Mouse (Mus musculus) CH12.LX (cell line): ENCODE data around the gene Chit1. TPM values are rescaled to one million over a fixed set of nuclear protein-coding genes. Genes with fewer than 3 reads are reported as not detected.

ENCODE experiments used
- DNase-seq: peaks from one replicate; pipeline ENCODE4 v3.0.0-alpha.2; 2013; ENCODE audit errors: extremely low read depth
- H3K27ac ChIP-seq: 2 replicates; pipeline ENCODE4 v1.5.1; 2012; ENCODE audit warnings: low read depth, mild to moderate bottlenecking, control low read depth, moderate library complexity; ENCODE audit not compliant: insufficient read depth
- H3K27me3 ChIP-seq: replicated peaks from 2 replicates; pipeline ENCODE3; 2012; ENCODE audit warnings: inconsistent platforms
- H3K36me3 ChIP-seq, 2 experiments: replicated peaks in 1 of 2; 2 replicates each; pipeline versions ENCODE3 to v1.6.1; 2012; ENCODE audit warnings: inconsistent platforms in 1 of 2, low read length in 1 of 2, mild to moderate bottlenecking in 1 of 2, mixed read lengths in 1 of 2, moderate library complexity in 1 of 2; ENCODE audit not compliant: control insufficient read depth in 1 of 2, insufficient read depth in 1 of 2
- H3K4me1 ChIP-seq, 2 experiments: 2 replicates each; pipeline ENCODE4 v1.6.1; 2012; ENCODE audit warnings: inconsistent platforms in 1 of 2, moderate library complexity in 1 of 2; ENCODE audit not compliant: insufficient read depth in 2 of 2, control insufficient read depth in 1 of 2
- H3K4me2 ChIP-seq: 2 replicates; pipeline ENCODE4 v1.6.1; 2012; ENCODE audit warnings: low read depth, mild to moderate bottlenecking, control low read depth; ENCODE audit not compliant: poor library complexity, insufficient read depth, severe bottlenecking
- H3K4me3 ChIP-seq, 3 experiments: fragments of 150-350 bp in 1 of 3; sonication (generic) in 1 of 3; replicated peaks in 1 of 3; 2 replicates each; pipeline versions ENCODE3 to v1.5.1; 2011 to 2012; ENCODE audit warnings: low read depth in 2 of 3, low read length in 2 of 3, mild to moderate bottlenecking in 2 of 3, moderate library complexity in 2 of 3, control low read depth in 1 of 3, improper control_type of control experiment in 1 of 3, inconsistent platforms in 1 of 3, mixed read lengths in 1 of 3; ENCODE audit not compliant: poor library complexity in 1 of 3
- H3K79me2 ChIP-seq: replicated peaks from 2 replicates; pipeline ENCODE4 v1.6.1; 2012; ENCODE audit warnings: mild to moderate bottlenecking, moderate library complexity; ENCODE audit not compliant: control insufficient read depth, poor library complexity, insufficient read depth, severe bottlenecking; ENCODE audit errors: extremely low read depth
- H3K9ac ChIP-seq: 2 replicates; pipeline ENCODE4 v1.6.1; 2012; ENCODE audit warnings: low read depth, mild to moderate bottlenecking, control low read depth, moderate library complexity; ENCODE audit not compliant: insufficient read depth
- H3K9me3 ChIP-seq: replicated peaks from 2 replicates; pipeline ENCODE3; 2012; ENCODE audit warnings: low read length, inconsistent platforms, mixed read lengths
- BHLHE40 ChIP-seq: IDR thresholded peaks from 2 replicates; pipeline ENCODE4 v1.6.1; 2011; ENCODE audit warnings: mild to moderate bottlenecking, low read depth, low read length, improper control_type of control experiment
- ELF1 ChIP-seq: IDR thresholded peaks from 2 replicates; pipeline ENCODE4 v1.6.1; 2014; ENCODE audit warnings: low read depth, mild to moderate bottlenecking, inconsistent platforms, low read length, improper control_type of control experiment
- ETS1 ChIP-seq: conservative IDR thresholded peaks from 2 replicates; pipeline ENCODE4 v1.6.1; 2012; ENCODE audit warnings: low read depth, mild to moderate bottlenecking, inconsistent platforms, low read length, improper control_type of control experiment, moderate library complexity
- IRF4 ChIP-seq: IDR thresholded peaks from 2 replicates; pipeline ENCODE4 v1.6.1; 2014; ENCODE audit warnings: low read depth, mild to moderate bottlenecking, inconsistent platforms, low read length, improper control_type of control experiment
- JUN ChIP-seq: IDR thresholded peaks from 2 replicates; pipeline ENCODE4 v1.6.1; 2011; ENCODE audit warnings: low read depth, mild to moderate bottlenecking, low read length, improper control_type of control experiment, moderate library complexity; ENCODE audit not compliant: insufficient read depth
- MAZ ChIP-seq: IDR thresholded peaks from 2 replicates; pipeline ENCODE4 v1.6.1; 2012; ENCODE audit warnings: low read depth, mild to moderate bottlenecking, inconsistent platforms, low read length, improper control_type of control experiment, moderate library complexity
- MXI1 ChIP-seq: IDR thresholded peaks from 2 replicates; pipeline ENCODE4 v1.6.1; 2011; ENCODE audit warnings: mild to moderate bottlenecking, low read depth, low read length, improper control_type of control experiment
- NELFE ChIP-seq: IDR thresholded peaks from 2 replicates; pipeline ENCODE4 v1.6.1; 2011; ENCODE audit warnings: low read depth, low read length, improper control_type of control experiment
- PAX5 ChIP-seq: IDR thresholded peaks from 2 replicates; pipeline ENCODE4 v1.6.1; 2012; ENCODE audit warnings: low read length, inconsistent platforms, mixed read lengths
- RCOR1 ChIP-seq: conservative IDR thresholded peaks from 2 replicates; pipeline ENCODE4 v1.6.1; 2012; ENCODE audit warnings: low read depth, mild to moderate bottlenecking, inconsistent platforms, low read length, improper control_type of control experiment
- UBTF ChIP-seq: IDR thresholded peaks from 2 replicates; pipeline ENCODE4 v1.6.1; 2012; ENCODE audit warnings: low read depth, mild to moderate bottlenecking, inconsistent platforms, low read length, improper control_type of control experiment, moderate library complexity
- USF1 ChIP-seq: IDR thresholded peaks from 2 replicates; pipeline ENCODE4 v1.6.1; 2014; ENCODE audit warnings: low read depth, mild to moderate bottlenecking, inconsistent platforms, low read length, improper control_type of control experiment
- USF2 ChIP-seq: conservative IDR thresholded peaks from 2 replicates; pipeline ENCODE4 v1.6.1; 2011; ENCODE audit warnings: low read depth, low read length, improper control_type of control experiment
- ZMIZ1 ChIP-seq: IDR thresholded peaks from 2 replicates; pipeline ENCODE4 v1.6.1; 2012; ENCODE audit warnings: low read depth, mild to moderate bottlenecking, inconsistent platforms, low read length, improper control_type of control experiment
- ZNF384 ChIP-seq: IDR thresholded peaks from 2 replicates; pipeline ENCODE4 v1.6.1; 2012; ENCODE audit warnings: low read depth, low read length, improper control_type of control experiment, inconsistent platforms
- dilution Hi-C: fragments of 300-500 bp; cut with MboI; formaldehyde crosslinking; loops from 2 replicates; pipeline ENCODE4 v1.14.3; 2020; ENCODE audit warnings: low sequenced_read_pairs; ENCODE audit not compliant: extremely low pct_unique_long_range_greater_than_20kb, extremely low pct_ligation_motif_present
- in situ Hi-C: fragments of 300-500 bp; cut with MboI; formaldehyde crosslinking; loops from 3 replicates; pipeline ENCODE4 v1.14.3; 2019; ENCODE audit warnings: low sequenced_read_pairs, low pct_ligation_motif_present, low pct_unique_long_range_greater_than_20kb, mixed read lengths
- polyA plus RNA-seq: library from polyadenylated mRNA; unstranded; fragments of >175 nt; gene quantifications from 2 replicates; pipeline ENCODE4 v1.2.1, GENCODE M21; 2012; ENCODE audit warnings: low read depth; ENCODE audit not compliant: insufficient read length
- total RNA-seq, 2 experiments: library from RNA; depleted of rRNA; stranded (reverse); fragments of 300-350 nt in 1 of 2; fragments of >200 nt in 1 of 2; gene quantifications; 2 replicates each; pipeline ENCODE4 v1.2.3; 2012 to 2014

Chit1 gene
- total and polyA plus RNA-seq, 3 experiments = 0.25 to 0.47 (median 0.36) TPM

DNA sequence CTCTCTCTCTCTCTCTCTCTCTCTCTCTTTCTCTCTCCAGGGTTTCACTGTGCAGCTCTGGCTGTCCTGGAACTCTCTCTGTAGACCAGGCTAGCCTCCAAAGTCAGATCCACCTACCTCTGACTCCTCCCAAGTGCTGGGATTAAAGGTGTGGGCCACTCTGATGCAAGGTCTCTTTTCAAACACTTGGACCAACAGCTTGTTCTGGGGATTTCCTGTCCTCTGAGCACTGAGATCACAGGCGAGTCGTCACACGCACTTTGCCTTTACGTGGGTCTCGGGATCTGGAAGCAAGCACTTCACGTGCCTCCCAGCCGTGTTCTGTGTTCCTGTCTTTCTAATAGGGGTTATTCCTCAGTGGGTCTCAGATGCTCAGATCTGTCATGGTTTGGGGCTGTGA is 3.0 kb downstream of the Chit1 start:
- Histone ChIP-seq H3K27ac (no peak overlapping the region), H3K9me3 (no peaks in the 10 kb centered on the region), H3K36me3 (no peaks in the 10 kb centered on the region)
- TF ChIP-seq BHLHE40 = peak; percentile 58
- TF ChIP-seq USF1 = no peak
- TF ChIP-seq, all 38 proteins: peak for 1
- Histone ChIP-seq H3K4me1 (peaks cover 10 to 13% of the 10 kb centered on the region in 2 experiments), H3K4me3 (no peak overlapping the region), H3K4me2 (peak overlapping the region; percentile 44; the same call in 1 of the 2 replicates), H3K9ac (no peak overlapping the region), H3K27me3 (peaks cover 18% of the 10 kb centered on the region), H3K79me2 (no peaks in the 10 kb centered on the region)
- dilution Hi-C loops = no loop called here
- no peak for DNase-seq
- in situ Hi-C loops = no loop called here

DNA sequence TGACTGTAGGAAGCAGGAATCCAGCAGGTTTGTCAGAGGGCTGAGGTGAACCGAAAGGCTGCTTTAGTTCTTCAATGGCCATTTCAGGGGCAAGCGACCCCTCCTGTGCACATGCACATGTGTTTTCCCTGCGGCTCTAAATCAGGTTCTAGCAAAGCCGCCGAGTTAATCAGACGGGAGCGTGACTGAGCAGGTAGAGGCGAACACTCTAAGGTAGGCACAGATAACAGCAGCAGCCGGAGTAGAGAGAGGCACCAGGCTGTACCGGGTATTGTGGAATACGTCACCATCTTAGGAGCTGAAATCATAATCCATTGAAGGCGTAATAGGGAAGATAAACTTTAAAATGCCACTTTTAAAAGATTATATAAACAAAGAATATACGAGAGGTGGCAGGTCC is 3.7 kb downstream of the Chit1 start:
- Histone ChIP-seq H3K9ac (no peak overlapping the region), H3K27me3 (peaks cover 18% of the 10 kb centered on the region), H3K4me1 (peaks cover 10 to 13% of the 10 kb centered on the region in 2 experiments), H3K27ac (no peak overlapping the region), H3K9me3 (peaks cover 4% of the 10 kb centered on the region), H3K36me3 (no peaks in the 10 kb centered on the region), H3K79me2 (no peaks in the 10 kb centered on the region), H3K4me3 (no peak overlapping the region), H3K4me2 (no peak overlapping the region)
- no peak for DNase-seq
- TF ChIP-seq MXI1 (no peak), MAZ (no peak), UBTF (no peak), NELFE (no peak)
- dilution Hi-C loops = no loop called here
- in situ Hi-C loops = no loop called here

DNA sequence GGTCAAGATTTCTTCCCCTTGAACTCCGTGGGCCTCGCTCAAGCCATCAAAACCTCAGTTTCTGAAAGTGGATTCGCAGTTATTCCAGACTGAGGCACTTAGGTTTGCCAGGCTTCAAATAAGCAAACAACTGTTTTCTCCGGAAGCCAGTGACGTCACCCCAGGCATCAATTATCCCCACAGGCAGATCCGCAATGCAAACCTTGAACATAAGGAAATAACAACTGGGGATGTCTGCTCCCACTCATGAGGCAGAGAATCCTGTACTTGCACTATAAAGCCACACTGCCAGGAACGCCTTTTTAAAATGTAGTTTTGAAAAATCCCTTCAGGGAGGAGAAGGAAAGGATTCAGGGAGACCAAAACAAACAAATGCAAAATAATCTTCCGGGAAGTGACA is 4.4 kb downstream of the Chit1 start:
- H3K27ac ChIP-seq = no peak overlapping the region
- H3K9ac ChIP-seq = no peak overlapping the region
- peaks cover 9% of the 10 kb centered on the region for H3K9me3 ChIP-seq
- H3K27me3 ChIP-seq = peaks cover 18% of the 10 kb centered on the region
- H3K4me2 ChIP-seq = no peak overlapping the region
- in situ Hi-C loops = no loop called here
- no peak for DNase-seq
- no peaks in the 10 kb centered on the region for H3K79me2 ChIP-seq
- H3K36me3 ChIP-seq = no peaks in the 10 kb centered on the region
- H3K4me3 ChIP-seq = no peak overlapping the region
- TF ChIP-seq ZNF384 (no peak), JUN (no peak), ZMIZ1 (no peak), ETS1 (no peak), MXI1 (no peak), RCOR1 (no peak), IRF4 (no peak), USF2 (no peak), PAX5 (no peak), ELF1 (no peak)
- dilution Hi-C loops = no loop called here
- H3K4me1 ChIP-seq = peaks cover 7 to 13% of the 10 kb centered on the region in 2 experiments
